Mouse (Mus musculus) myocyte (in vitro differentiated cells): ENCODE data around the gene Lsm4. TPM values are rescaled to one million over a fixed set of nuclear protein-coding genes. Genes with fewer than 3 reads are reported as not detected.
A peak's percentile ranks its signal among the peaks of the same experiment; 100 is the strongest.

Source experiments
- H3K27me3 ChIP-seq: one replicate; pipeline ENCODE4 v1.6.1; 2011; ENCODE audit not compliant: control insufficient read depth, insufficient read depth, insufficient read length
- H3K36me3 ChIP-seq: one replicate; pipeline ENCODE4 v1.6.1; 2011; ENCODE audit not compliant: control insufficient read depth, insufficient read depth
- H3K4me2 ChIP-seq: one replicate; pipeline ENCODE4 v1.6.1; 2011; ENCODE audit warnings: low read depth, control low read depth
- H3K4me3 ChIP-seq: one replicate; pipeline ENCODE4 v1.5.1; 2011; ENCODE audit warnings: mild to moderate bottlenecking, control low read depth, moderate library complexity
- H3K79me2 ChIP-seq: one replicate; pipeline ENCODE4 v1.6.1; 2011; ENCODE audit not compliant: control insufficient read depth, insufficient read depth
- H3ac ChIP-seq: one replicate; pipeline ENCODE4 v1.6.1; 2011; ENCODE audit not compliant: control insufficient read depth, insufficient read length
- CEBPB ChIP-seq: IDR thresholded peaks from 2 replicates; pipeline ENCODE4 v1.6.1; 2011; ENCODE audit warnings: mild to moderate bottlenecking, moderate library complexity; ENCODE audit not compliant: poor library complexity, insufficient read depth, severe bottlenecking
- E2F4 ChIP-seq: IDR thresholded peaks from one replicate; pipeline ENCODE4 v1.6.1; 2011; ENCODE audit warnings: mild to moderate bottlenecking, control low read depth, moderate library complexity; ENCODE audit not compliant: insufficient read depth
- MAX ChIP-seq: IDR thresholded peaks from one replicate; pipeline ENCODE4 v1.6.1; 2011; ENCODE audit warnings: low read depth, mild to moderate bottlenecking, control low read depth
- MYOD1 ChIP-seq, 3 experiments: IDR thresholded peaks; one replicate each; pipeline ENCODE4 v1.6.1; 2011; ENCODE audit warnings: control low read depth in 2 of 3, low read depth in 2 of 3, mild to moderate bottlenecking in 2 of 3, moderate library complexity in 1 of 3; ENCODE audit not compliant: insufficient read length in 2 of 3, control insufficient read depth in 1 of 3
- MYOG ChIP-seq, 3 experiments: IDR thresholded peaks; one replicate each; pipeline ENCODE4 v1.6.1; 2011; ENCODE audit warnings: control low read depth in 2 of 3, low read depth in 2 of 3, mild to moderate bottlenecking in 2 of 3; ENCODE audit not compliant: insufficient read length in 2 of 3, control insufficient read depth in 1 of 3, insufficient read depth in 1 of 3
- POLR2A ChIP-seq: IDR thresholded peaks from one replicate; pipeline ENCODE4 v1.6.1; 2011; ENCODE audit warnings: low read depth, mild to moderate bottlenecking, control low read depth, moderate library complexity; ENCODE audit not compliant: insufficient read length
- POLR2AphosphoS2 ChIP-seq: IDR thresholded peaks from one replicate; pipeline ENCODE4 v1.6.1; 2011; ENCODE audit warnings: low read depth, control low read depth; ENCODE audit not compliant: insufficient read length
- REST ChIP-seq: IDR thresholded peaks from one replicate; pipeline ENCODE4 v1.6.1; 2011; ENCODE audit warnings: mild to moderate bottlenecking, control low read depth, moderate library complexity; ENCODE audit not compliant: insufficient read depth, insufficient read length
- SRF ChIP-seq: IDR thresholded peaks from one replicate; pipeline ENCODE4 v1.6.1; 2011; ENCODE audit warnings: low read depth; ENCODE audit not compliant: control insufficient read depth, insufficient read length
- TCF12 ChIP-seq: IDR thresholded peaks from one replicate; pipeline ENCODE4 v1.6.1; 2011; ENCODE audit warnings: mild to moderate bottlenecking, control low read depth; ENCODE audit not compliant: poor library complexity, insufficient read depth, severe bottlenecking
- TCF3 ChIP-seq: IDR thresholded peaks from one replicate; pipeline ENCODE4 v1.6.1; 2011; ENCODE audit warnings: low read depth, control low read depth; ENCODE audit not compliant: insufficient read length
- USF1 ChIP-seq: IDR thresholded peaks from one replicate; pipeline ENCODE4 v1.6.1; 2011; ENCODE audit warnings: low read depth, mild to moderate bottlenecking, control low read depth, moderate library complexity
- polyA plus RNA-seq: library from polyadenylated mRNA; unstranded; fragments of >200 nt; fragmentation: generic; extraction: Trizol; gene quantifications from one replicate; pipeline ENCODE4 v1.2.1, GENCODE M21; 2012; ENCODE audit warnings: missing spikeins

Gene Lsm4
- polyA plus RNA-seq, 1 experiment, result 178 TPM

DNA sequence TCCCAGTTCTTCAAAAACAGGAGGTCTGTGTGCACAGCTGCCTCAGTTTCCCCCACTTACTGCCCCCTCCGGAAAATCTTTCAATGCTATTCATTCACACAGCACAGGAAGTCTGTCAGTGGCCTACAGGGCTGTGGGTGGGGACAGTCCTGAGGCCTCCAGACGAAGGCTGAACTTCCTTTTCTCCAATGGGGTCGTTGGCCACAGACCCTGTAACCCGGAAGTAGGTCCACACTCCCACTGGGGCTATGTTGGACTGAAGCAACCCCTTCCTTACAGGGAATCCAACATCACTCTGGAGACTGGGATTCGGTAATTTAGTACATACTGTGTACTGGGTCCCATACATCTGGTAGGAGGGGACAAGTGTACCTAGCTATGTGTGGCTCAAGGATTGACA is 20.6 kb downstream of the Lsm4 start:
- H3K79me2 ChIP-seq, result no peaks in the 10 kb centered on the region
- no peaks in the 10 kb centered on the region for H3K27me3 ChIP-seq
- H3K36me3 ChIP-seq, result no peaks in the 10 kb centered on the region
- no peak overlapping the region for H3K4me3 ChIP-seq
- no peak overlapping the region for H3ac ChIP-seq
- TF ChIP-seq REST (no peak), TCF3 (no peak), MYOD1 (IDR thresholded peaks at IDR 0.05; ENCODE audit: control insufficient read depth in 1 of 3, insufficient read length in 2 of 3, low read depth in 2 of 3) (no peak), USF1 (no peak), MYOG (IDR thresholded peaks at IDR 0.05; ENCODE audit: control insufficient read depth in 1 of 3, insufficient read depth in 1 of 3, insufficient read length in 2 of 3, low read depth in 2 of 3) (no peak), MAX (no peak), POLR2AphosphoS2 (no peak), SRF (no peak), TCF12 (no peak), E2F4 (no peak), CEBPB (no peak), POLR2A (no peak)
- H3K4me2 ChIP-seq, result no peak overlapping the region

DNA sequence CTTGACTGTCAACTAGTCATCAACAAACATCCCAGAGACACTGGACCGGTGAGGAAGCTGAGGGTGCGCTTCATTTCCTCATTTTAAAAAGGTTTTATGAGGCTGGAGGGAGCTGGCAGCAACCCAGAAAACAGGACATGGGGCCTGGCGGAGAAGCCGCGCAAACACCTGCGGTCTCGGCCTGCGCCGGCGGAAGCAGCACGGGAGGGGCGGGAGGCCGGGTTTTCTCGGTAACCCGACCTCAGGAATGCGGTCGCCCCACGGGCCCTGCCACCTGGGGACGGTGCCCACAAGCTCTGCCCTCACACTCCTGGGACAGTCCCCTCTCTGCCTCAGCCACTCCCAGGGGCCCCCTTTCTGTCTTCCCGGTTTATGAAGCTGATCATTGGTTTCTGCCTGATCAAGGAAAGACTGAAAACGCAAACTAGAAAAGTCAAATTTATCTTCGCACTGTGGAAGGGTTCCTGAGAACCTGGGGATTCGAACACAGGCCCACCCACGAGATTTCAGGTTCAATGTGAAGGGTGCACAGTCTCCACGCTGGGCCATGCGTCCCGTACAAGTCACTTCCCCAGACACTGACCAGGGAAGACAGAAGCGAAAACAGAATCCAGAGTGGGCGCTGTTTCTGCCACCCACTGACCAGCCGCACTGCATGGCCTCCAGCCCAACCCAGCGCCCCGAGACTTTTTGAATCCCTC is 22.4 kb downstream of the Lsm4 start:
- TF ChIP-seq MYOD1 (IDR thresholded peaks at IDR 0.05; ENCODE audit: control insufficient read depth in 1 of 3, insufficient read length in 2 of 3, low read depth in 2 of 3), result no peak

GRCm38 (mm10) chr8:70696019-70696885 is 23.2 kb downstream of the Lsm4 start:
- no peaks in the 10 kb centered on the region for H3K36me3 ChIP-seq
- H3ac ChIP-seq, result no peak overlapping the region
- H3K4me3 ChIP-seq, result no peak overlapping the region
- H3K27me3 ChIP-seq, result no peaks in the 10 kb centered on the region
- H3K79me2 ChIP-seq, result peaks cover 16% of the 10 kb centered on the region
- TF ChIP-seq MAX, result no peak
- TF ChIP-seq REST, result no peak
- no peak for TF ChIP-seq POLR2AphosphoS2
- TF ChIP-seq MYOD1 (IDR thresholded peaks at IDR 0.05; ENCODE audit: control insufficient read depth in 1 of 3, insufficient read length in 2 of 3, low read depth in 2 of 3), result no peak
- no peak for TF ChIP-seq POLR2A
- H3K4me2 ChIP-seq, result peak overlapping the region; percentile 14

More for the DNA sequence above, 22.4 kb downstream of the Lsm4 start:
- Histone ChIP-seq H3ac (no peak overlapping the region), H3K79me2 (peaks cover 9% of the 10 kb centered on the region), H3K4me3 (no peak overlapping the region), H3K36me3 (no peaks in the 10 kb centered on the region), H3K27me3 (no peaks in the 10 kb centered on the region), H3K4me2 (no peak overlapping the region)

- H3K27me3 ChIP-seq, result no peaks in the 10 kb centered on the region
- H3K4me2 ChIP-seq, result peak overlapping the region; percentile 6
- H3K36me3 ChIP-seq, result no peaks in the 10 kb centered on the region
- peaks cover 20% of the 10 kb centered on the region for H3K79me2 ChIP-seq
- no peak overlapping the region for H3ac ChIP-seq
- H3K4me3 ChIP-seq, result no peak overlapping the region
- TF ChIP-seq USF1 (no peak), POLR2A (no peak), E2F4 (no peak), MAX (no peak), CEBPB (no peak), POLR2AphosphoS2 (no peak), REST (no peak), MYOD1 (IDR thresholded peaks at IDR 0.05; ENCODE audit: control insufficient read depth in 1 of 3, insufficient read length in 2 of 3, low read depth in 2 of 3) (no peak), MYOG (IDR thresholded peaks at IDR 0.05; ENCODE audit: control insufficient read depth in 1 of 3, insufficient read depth in 1 of 3, insufficient read length in 2 of 3, low read depth in 2 of 3) (no peak), SRF (no peak), TCF3 (no peak), TCF12 (no peak)
Measured at GRCm38 (mm10) chr8:70696946-70697345, 23.9 kb downstream of the Lsm4 start.
